Mouse (Mus musculus) right cerebral cortex, postnatal 36 days (tissue): ENCODE results near the gene Cphx3.
"Not testable (repeated sequence)": the region's sequence is repeated elsewhere in the genome, so short reads cannot be mapped to it uniquely, and the experiment has no call there.

Experiments used
- DNase-seq, 2 experiments: peaks; one replicate each; pipeline ENCODE4 v3.0.0; 2022; ENCODE audit warnings: low spot score in 2 of 2, mixed read lengths in 1 of 2

The Cphx3 gene

GRCm38 (mm10) chr14:26175028-26175427, 92.9 kb downstream of the Cphx3 start:
- not testable (repeated sequence) for DNase-seq

- not testable (repeated sequence) for DNase-seq
These were observed 99.6 kb downstream of the Cphx3 start for GRCm38 (mm10) chr14:26181660-26182059.

DNA sequence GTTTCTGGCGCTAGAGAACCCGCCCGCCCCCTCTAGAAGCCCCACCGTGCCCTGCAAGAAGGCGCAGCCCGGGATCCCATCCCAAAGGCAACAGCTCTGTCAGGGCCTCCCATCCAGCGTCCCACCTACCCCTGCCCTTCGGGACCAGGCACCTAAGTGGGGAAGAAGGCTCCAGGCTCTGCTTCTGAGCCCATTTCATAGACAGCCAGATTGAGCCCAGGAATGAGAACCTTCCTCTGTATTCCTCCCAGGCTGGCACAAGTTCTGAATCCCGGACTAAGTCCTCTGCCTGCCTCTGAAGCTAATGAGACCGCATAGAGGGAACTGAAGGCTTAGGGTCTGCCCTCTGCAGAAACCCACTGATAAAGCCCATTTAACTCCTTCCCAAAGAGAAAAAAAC, 100.3 kb downstream of the Cphx3 start, which contains the start of gene Plac9b:
TSS of gene Plac9b (minus strand) at position 101 of the 400 bp plus-strand sequence.
- DNase-seq = not testable (repeated sequence)

GRCm38 (mm10) chr14:26186638-26187037, 104.5 kb downstream of the Cphx3 start:
- DNase-seq = not testable (repeated sequence)

- DNase-seq = not testable (repeated sequence)
These were observed 106.3 kb downstream of the Cphx3 start for GRCm38 (mm10) chr14:26188361-26188760.

- DNase-seq = not testable (repeated sequence)
These were observed 115.8 kb downstream of the Cphx3 start for GRCm38 (mm10) chr14:26197851-26198250.

DNA sequence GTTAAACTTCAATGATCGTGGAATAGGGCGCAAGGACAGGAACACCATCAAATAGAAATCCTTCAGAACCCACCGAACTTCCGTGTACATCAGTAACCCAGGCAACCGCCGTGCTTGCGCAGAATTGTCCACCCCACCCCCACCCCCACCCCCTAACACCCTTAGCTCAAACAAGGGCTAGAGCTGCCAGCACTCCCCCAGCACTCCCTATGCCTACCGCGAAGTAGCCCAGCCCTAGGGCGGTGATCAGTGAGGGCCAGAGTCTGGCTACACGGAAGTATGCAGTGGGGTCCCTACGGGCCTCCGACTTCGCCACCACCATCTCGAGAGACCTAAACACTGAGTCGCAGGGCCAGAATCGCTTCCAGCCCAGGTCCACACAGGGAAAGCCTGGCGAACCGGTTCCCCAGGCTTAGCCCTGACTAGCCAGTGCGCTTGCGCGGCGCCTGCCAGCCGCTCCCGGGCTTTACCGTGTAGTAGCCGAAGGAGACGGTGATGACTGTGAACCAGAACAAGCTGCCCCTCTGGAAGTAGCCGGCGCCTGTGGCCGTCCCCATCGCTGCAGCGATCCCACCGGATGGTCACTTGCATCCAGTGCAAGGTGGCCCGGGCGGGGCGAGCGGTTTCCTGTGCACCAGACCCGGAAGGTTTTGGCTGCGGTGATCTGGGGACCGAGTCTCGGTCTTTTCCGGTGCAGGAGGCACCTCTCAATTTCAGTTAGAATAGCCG, 124.3 kb downstream of the Cphx3 start:
- DNase-seq = not testable (repeated sequence)

DNA sequence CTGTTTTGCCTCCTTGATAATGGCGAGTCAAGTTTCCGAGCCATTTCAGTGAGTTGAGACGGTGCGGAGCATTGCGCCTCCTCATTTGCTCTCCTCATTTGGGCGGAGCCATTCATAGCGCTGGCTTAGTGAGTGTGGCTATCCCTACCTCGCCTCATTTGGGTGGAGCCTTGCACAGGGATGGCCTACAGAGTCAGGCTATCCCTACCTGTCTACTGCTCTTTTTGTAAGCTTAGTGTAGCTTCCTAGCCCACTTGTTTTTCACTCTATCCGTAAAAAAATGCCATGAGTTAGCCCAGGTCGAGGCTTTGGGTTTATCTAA, 124.8 kb downstream of the Cphx3 start, which contains the start of gene Tmem254b:
TSS of gene Tmem254b (minus strand) at position 116 of the 322 bp plus-strand sequence.
- not testable (repeated sequence) for DNase-seq

DNA sequence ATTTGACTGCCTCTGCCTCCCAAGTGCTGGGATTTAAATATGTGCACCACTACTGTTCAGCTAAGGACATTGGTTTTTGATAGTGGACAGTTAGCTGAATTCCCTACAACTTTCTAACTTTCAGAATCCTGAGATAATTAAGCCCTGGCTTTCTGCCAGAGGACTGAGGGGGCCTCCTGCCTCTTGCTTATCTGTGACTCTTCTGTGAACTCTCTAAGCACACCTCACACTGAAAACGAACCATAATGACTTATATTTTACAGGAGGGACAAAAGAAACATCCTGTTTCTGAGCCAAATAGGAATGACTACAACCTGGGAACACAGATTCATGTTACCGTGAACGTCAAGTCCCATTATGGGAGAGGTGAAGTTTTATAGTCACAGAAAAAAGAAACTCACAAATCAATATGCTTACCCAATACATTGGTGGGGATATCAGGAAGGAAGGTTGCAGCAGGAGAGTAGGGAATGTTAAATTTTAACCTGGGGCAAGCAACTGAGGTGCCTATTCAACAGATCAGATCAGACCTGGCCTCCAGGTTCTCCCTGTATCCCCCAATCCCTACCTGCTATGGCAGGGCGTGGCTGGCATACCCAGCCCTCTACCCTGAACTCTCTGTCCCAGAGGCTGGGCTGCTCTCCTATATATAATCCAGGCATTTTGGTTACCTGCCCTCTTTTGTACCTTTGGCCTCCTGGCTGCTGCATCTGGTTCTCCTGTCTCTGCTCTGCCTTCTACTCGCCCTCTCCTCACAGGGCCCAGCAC, 134.3 kb downstream of the Cphx3 start:
- not testable (repeated sequence) for DNase-seq

GRCm38 (mm10) chr14:26237183-26237582, 155.1 kb downstream of the Cphx3 start:
- not testable (repeated sequence) for DNase-seq

DNA sequence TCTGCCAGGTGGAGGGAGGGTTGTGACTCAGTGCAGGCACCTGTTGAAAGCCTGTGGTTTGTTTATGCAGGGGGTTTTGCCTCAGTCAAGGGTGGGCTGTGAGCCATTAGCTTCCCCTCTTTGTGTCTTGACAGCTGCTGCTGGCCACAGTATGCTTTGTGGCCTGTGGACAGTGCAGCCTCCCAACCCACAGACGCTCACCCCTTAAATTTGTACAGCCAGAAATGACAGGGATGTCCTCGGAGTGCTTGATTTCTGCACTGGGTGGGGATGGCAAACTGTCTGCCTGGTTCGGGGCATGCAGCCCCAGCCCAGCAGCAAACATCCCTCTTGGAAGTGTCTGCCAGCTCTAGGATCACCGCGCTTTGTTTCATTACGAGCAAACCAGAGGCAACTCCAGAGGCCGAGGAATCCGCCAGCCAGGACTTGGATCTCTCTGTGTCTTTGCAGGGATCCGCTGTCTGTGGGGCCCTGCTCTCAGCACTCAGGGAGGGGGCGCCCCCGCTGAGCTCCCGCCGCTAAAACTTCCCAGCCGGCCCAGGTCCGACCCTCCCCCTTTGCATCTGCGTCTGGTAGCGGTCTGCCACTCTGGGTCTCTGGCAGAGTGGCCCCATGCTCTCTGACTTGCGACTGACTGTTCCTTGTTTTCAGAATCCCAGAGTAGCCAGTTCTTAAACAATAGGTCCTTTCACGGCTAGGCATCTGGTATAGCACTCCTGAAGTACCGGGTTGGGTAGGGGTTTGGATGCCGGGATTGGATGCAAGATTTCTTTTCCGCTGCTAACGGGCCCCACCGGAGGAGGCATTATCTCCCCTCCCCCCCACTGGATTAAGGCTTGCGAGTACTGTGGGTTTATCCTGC, 175.9 kb downstream of the Cphx3 start, which contains the start of gene Duxbl3:
TSS of gene Duxbl3 (plus strand) at position 207 of the 862 bp plus-strand sequence.
- DNase-seq = not testable (repeated sequence)

- not testable (repeated sequence) for DNase-seq
These were observed 176.6 kb downstream of the Cphx3 start for GRCm38 (mm10) chr14:26258729-26259128.
